Mouse (Mus musculus): ENCODE measurements around the gene Hpn. TPM values are rescaled to one million over a fixed set of nuclear protein-coding genes. Genes with fewer than 3 reads are reported as not detected.
A peak's percentile ranks its signal among the peaks of the same experiment; 100 is the strongest.

Gene Hpn
- polyA plus RNA-seq, 1 experiment from 2014 or later: 38.3 TPM

GRCm38 (mm10) chr7:31155296-31156033 is 40.4 kb upstream of the Hpn start, which contains the start of gene Gramd1a:
TSS of gene Gramd1a (minus strand) at chr7:31155896.
- Histone ChIP-seq H3K27ac (ENCODE audit: low read depth, low read length) (peak within 1 kb of the TSS; percentile 30), H3K9ac (ENCODE audit: low read depth, low read length) (0 out of 2 replicates have a peak within 1 kb of the TSS, but pooled peaks have one; percentile 30), H3K9me3 (ENCODE audit: control insufficient read depth, low read length) (no peaks in the 10 kb centered on the region), H3K4me1 (replicated peaks; ENCODE audit: control insufficient read depth, insufficient read depth, low read length) (peaks cover 20% of the 10 kb centered on the region), H3K4me2 (peak within 1 kb of the TSS; percentile 51), H3K27me3 (replicated peaks; ENCODE audit: control insufficient read depth, insufficient read depth, low read length) (no peaks in the 10 kb centered on the region), H3K36me3 (ENCODE audit: control insufficient read depth, insufficient read depth, low read length) (no peaks in the 10 kb centered on the region), H3K4me3 (ENCODE audit: low read depth, low read length) (peak within 1 kb of the TSS; percentile 28)
- DNase-seq (ENCODE audit: low spot score) (no peak), ATAC-seq (replicated peaks; ENCODE audit: low FRiP score) (no peak)
- WGBS: 61% methylated on average over 5 of the region's 5 CpGs

GRCm38 (mm10) chr7:31153536-31154320 is 38.6 kb upstream of the Hpn start:
- no peak overlapping the region for H3K4me3 ChIP-seq (ENCODE audit: low read depth, low read length)
- no peaks in the 10 kb centered on the region for H3K36me3 ChIP-seq (ENCODE audit: control insufficient read depth, insufficient read depth, low read length)
- no peak overlapping the region for H3K27ac ChIP-seq (ENCODE audit: low read depth, low read length)
- peaks cover 35% of the 10 kb centered on the region for H3K4me1 ChIP-seq (replicated peaks; ENCODE audit: control insufficient read depth, insufficient read depth, low read length)
- no peak overlapping the region for H3K9ac ChIP-seq (ENCODE audit: low read depth, low read length)
- H3K9me3 ChIP-seq (ENCODE audit: control insufficient read depth, low read length): no peaks in the 10 kb centered on the region
- WGBS: 83% methylated on average over 6 of the region's 6 CpGs
- DNase-seq (ENCODE audit: low spot score): no peak
- no peaks in the 10 kb centered on the region for H3K27me3 ChIP-seq (replicated peaks; ENCODE audit: control insufficient read depth, insufficient read depth, low read length)
- H3K4me2 ChIP-seq: no peak overlapping the region
- no peak for ATAC-seq (replicated peaks; ENCODE audit: low FRiP score)

GRCm38 (mm10) chr7:31151301-31152241 is 36.5 kb upstream of the Hpn start:
- DNase-seq (ENCODE audit: low spot score) (peak; percentile 79), ATAC-seq (replicated peaks; ENCODE audit: low FRiP score) (peak; percentile 51)
- Histone ChIP-seq H3K4me1 (replicated peaks; ENCODE audit: control insufficient read depth, insufficient read depth, low read length) (peaks cover 46% of the 10 kb centered on the region), H3K27ac (ENCODE audit: low read depth, low read length) (peak overlapping the region; percentile 88), H3K27me3 (replicated peaks; ENCODE audit: control insufficient read depth, insufficient read depth, low read length) (no peaks in the 10 kb centered on the region), H3K4me3 (ENCODE audit: low read depth, low read length) (peak overlapping the region; percentile 86), H3K9ac (ENCODE audit: low read depth, low read length) (peak overlapping the region; percentile 80), H3K9me3 (ENCODE audit: control insufficient read depth, low read length) (no peaks in the 10 kb centered on the region), H3K4me2 (peak overlapping the region; percentile 82), H3K36me3 (ENCODE audit: control insufficient read depth, insufficient read depth, low read length) (no peaks in the 10 kb centered on the region)
- WGBS: 16% methylated on average over 23 of the region's 23 CpGs

- Histone ChIP-seq H3K9me3 (ENCODE audit: control insufficient read depth, low read length) (no peaks in the 10 kb centered on the region), H3K36me3 (ENCODE audit: control insufficient read depth, insufficient read depth, low read length) (no peaks in the 10 kb centered on the region), H3K27me3 (replicated peaks; ENCODE audit: control insufficient read depth, insufficient read depth, low read length) (no peaks in the 10 kb centered on the region), H3K4me3 (ENCODE audit: low read depth, low read length) (peak overlapping the region; percentile 86), H3K4me2 (peak overlapping the region; percentile 82), H3K9ac (ENCODE audit: low read depth, low read length) (peak overlapping the region; percentile 80), H3K27ac (ENCODE audit: low read depth, low read length) (peak overlapping the region; percentile 88), H3K4me1 (replicated peaks; ENCODE audit: control insufficient read depth, insufficient read depth, low read length) (peaks cover 45% of the 10 kb centered on the region)
- ATAC-seq (replicated peaks; ENCODE audit: low FRiP score): peak; percentile 80
- under 1% methylated on average over 61 of the region's 63 CpGs for WGBS
- peak; percentile 90 for DNase-seq (ENCODE audit: low spot score)
These were observed 35.6 kb upstream of the Hpn start for GRCm38 (mm10) chr7:31150566-31151300.

- no peaks in the 10 kb centered on the region for H3K9me3 ChIP-seq (ENCODE audit: control insufficient read depth, low read length)
- H3K4me3 ChIP-seq (ENCODE audit: low read depth, low read length): peak overlapping the region; percentile 86
- H3K36me3 ChIP-seq (ENCODE audit: control insufficient read depth, insufficient read depth, low read length): no peaks in the 10 kb centered on the region
- no peaks in the 10 kb centered on the region for H3K27me3 ChIP-seq (replicated peaks; ENCODE audit: control insufficient read depth, insufficient read depth, low read length)
- peak overlapping the region; percentile 88 for H3K27ac ChIP-seq (ENCODE audit: low read depth, low read length)
- DNase-seq (ENCODE audit: low spot score) (no peak), ATAC-seq (replicated peaks; ENCODE audit: low FRiP score) (peak; percentile 0; the same call in 1 of the 2 replicates)
- peak overlapping the region; percentile 82 for H3K4me2 ChIP-seq
- H3K9ac ChIP-seq (ENCODE audit: low read depth, low read length): peak overlapping the region; percentile 80
- WGBS: 6% methylated on average over 20 of the region's 20 CpGs
- H3K4me1 ChIP-seq (replicated peaks; ENCODE audit: control insufficient read depth, insufficient read depth, low read length): peaks cover 46% of the 10 kb centered on the region
These were observed 34.9 kb upstream of the Hpn start for GRCm38 (mm10) chr7:31149751-31150565.

GRCm38 (mm10) chr7:31149271-31149670 is 34.2 kb upstream of the Hpn start:
- no peaks in the 10 kb centered on the region for H3K27me3 ChIP-seq (replicated peaks; ENCODE audit: control insufficient read depth, insufficient read depth, low read length)
- peak overlapping the region; percentile 86 for H3K4me3 ChIP-seq (ENCODE audit: low read depth, low read length)
- H3K36me3 ChIP-seq (ENCODE audit: control insufficient read depth, insufficient read depth, low read length): no peaks in the 10 kb centered on the region
- H3K27ac ChIP-seq (ENCODE audit: low read depth, low read length): peak overlapping the region; percentile 11; the same call in 1 of the 2 replicates
- DNase-seq (ENCODE audit: low spot score) (no peak), ATAC-seq (replicated peaks; ENCODE audit: low FRiP score) (no peak)
- peak overlapping the region; percentile 80 for H3K9ac ChIP-seq (ENCODE audit: low read depth, low read length)
- no peaks in the 10 kb centered on the region for H3K9me3 ChIP-seq (ENCODE audit: control insufficient read depth, low read length)
- H3K4me1 ChIP-seq (replicated peaks; ENCODE audit: control insufficient read depth, insufficient read depth, low read length): peaks cover 46% of the 10 kb centered on the region
- WGBS: 47% methylated on average over 9 of the region's 9 CpGs
- peak overlapping the region; percentile 82 for H3K4me2 ChIP-seq

- H3K9ac ChIP-seq (ENCODE audit: low read depth, low read length): 0 out of 2 replicates have a peak overlapping the region, but pooled peaks have one; percentile 4
- H3K27ac ChIP-seq (ENCODE audit: low read depth, low read length): no peak overlapping the region
- no peaks in the 10 kb centered on the region for H3K27me3 ChIP-seq (replicated peaks; ENCODE audit: control insufficient read depth, insufficient read depth, low read length)
- H3K9me3 ChIP-seq (ENCODE audit: control insufficient read depth, low read length): no peaks in the 10 kb centered on the region
- no peak for DNase-seq (ENCODE audit: low spot score)
- peak overlapping the region; percentile 86 for H3K4me3 ChIP-seq (ENCODE audit: low read depth, low read length)
- no peaks in the 10 kb centered on the region for H3K36me3 ChIP-seq (ENCODE audit: control insufficient read depth, insufficient read depth, low read length)
- ATAC-seq (replicated peaks; ENCODE audit: low FRiP score): peak; percentile 33; the same call in 1 of the 2 replicates
- H3K4me2 ChIP-seq: peak overlapping the region; percentile 82
- WGBS: 5% methylated on average over 9 of the region's 9 CpGs
- H3K4me1 ChIP-seq (replicated peaks; ENCODE audit: control insufficient read depth, insufficient read depth, low read length): peaks cover 46% of the 10 kb centered on the region
These were observed 33.7 kb upstream of the Hpn start for GRCm38 (mm10) chr7:31148756-31149155.
